Mouse (Mus musculus) urinary bladder, postnatal 4 days (tissue): ENCODE results near the gene Tpmt.

Source experiments
- DNase-seq, 2 experiments: peaks; one replicate each; pipeline ENCODE4 v3.0.0; 2021 to 2022; ENCODE audit warnings: low spot score in 2 of 2

Gene Tpmt

GRCm38 (mm10) chr13:47044617-47044947 is at the start of gene Tpmt:
Gene Tpmt (minus strand): TSS chr13:47044737.
- no peak for DNase-seq

- no peak for DNase-seq
Measured at GRCm38 (mm10) chr13:47093791-47094190, 49.3 kb upstream of the Tpmt start.

GRCm38 (mm10) chr13:47089271-47089670 is 44.7 kb upstream of the Tpmt start:
- no peak for DNase-seq

GRCm38 (mm10) chr13:47088433-47088832 is 43.9 kb upstream of the Tpmt start:
- no peak for DNase-seq

GRCm38 (mm10) chr13:47080905-47081505 is 36.5 kb upstream of the Tpmt start:
- no peak for DNase-seq

GRCm38 (mm10) chr13:47078799-47079198 is 34.3 kb upstream of the Tpmt start:
- DNase-seq = no peak

- no peak for DNase-seq
Measured at GRCm38 (mm10) chr13:47077367-47077766, 32.8 kb upstream of the Tpmt start.

GRCm38 (mm10) chr13:47076156-47076555 is 31.6 kb upstream of the Tpmt start:
- no peak for DNase-seq

GRCm38 (mm10) chr13:47072484-47072883 is 27.9 kb upstream of the Tpmt start:
- peak in 1 of 2 experiments; percentile 12 for DNase-seq

GRCm38 (mm10) chr13:47071871-47072270 is 27.3 kb upstream of the Tpmt start:
- DNase-seq = no peak

GRCm38 (mm10) chr13:47070329-47071080 is 26.0 kb upstream of the Tpmt start:
- DNase-seq = no peak

- DNase-seq = peak; percentile 12 to 26
Measured at GRCm38 (mm10) chr13:47067001-47067400, 22.5 kb upstream of the Tpmt start.

- peak in 1 of 2 experiments; percentile 36 for DNase-seq
Measured at GRCm38 (mm10) chr13:47066516-47066915, 22.0 kb upstream of the Tpmt start.

GRCm38 (mm10) chr13:47063985-47064760 is 19.6 kb upstream of the Tpmt start:
- DNase-seq = peak in 1 of 2 experiments; percentile 58

GRCm38 (mm10) chr13:47062756-47063155 is 18.2 kb upstream of the Tpmt start:
- peak; percentile 25 to 54 for DNase-seq

- DNase-seq = no peak
Measured at GRCm38 (mm10) chr13:47056781-47057180, 12.2 kb upstream of the Tpmt start.

- DNase-seq = no peak
Measured at GRCm38 (mm10) chr13:47056126-47056525, 11.6 kb upstream of the Tpmt start.

GRCm38 (mm10) chr13:47053971-47054370 is 9.4 kb upstream of the Tpmt start:
- DNase-seq = no peak

GRCm38 (mm10) chr13:47050009-47050408 is 5.5 kb upstream of the Tpmt start:
- no peak for DNase-seq

GRCm38 (mm10) chr13:47047996-47048395 is 3.5 kb upstream of the Tpmt start:
- DNase-seq = no peak

- DNase-seq = peak in 1 of 2 experiments; percentile 34
Measured at GRCm38 (mm10) chr13:47043833-47044616, 512 bp downstream of the Tpmt start.
